Mouse (Mus musculus) midbrain, postnatal 0 days (tissue): ENCODE measurements around the gene Rrp9. TPM values are rescaled to one million over a fixed set of nuclear protein-coding genes. Genes with fewer than 3 reads are reported as not detected.
A peak's percentile ranks its signal among the peaks of the same experiment; 100 is the strongest.

Source experiments
- ATAC-seq: fragments of 200-750 bp; cut with Nextera tagmentation; 2 replicates; pipeline ENCODE4 v1.8.0; 2017; ENCODE audit warnings: moderate number of reproducible peaks, mild to moderate bottlenecking, moderate TSS enrichment, moderate library complexity; ENCODE audit not compliant: low FRiP score
- DNase-seq: peaks from one replicate; pipeline ENCODE4 v3.0.0-alpha.2; 2015; ENCODE audit warnings: low spot score
- H3K27ac ChIP-seq: fragments of 300-500 bp; sonication (generic); 2 replicates; pipeline ENCODE4 v1.5.1; 2014; ENCODE audit warnings: low read depth, mild to moderate bottlenecking, low read length, mixed read lengths
- H3K27me3 ChIP-seq: fragments of 300-500 bp; sonication (generic); 2 replicates; pipeline ENCODE4 v1.6.1; 2014; ENCODE audit warnings: low read length, control low read depth, mixed read lengths; ENCODE audit not compliant: insufficient read depth
- H3K36me3 ChIP-seq: fragments of 300-500 bp; sonication (generic); 2 replicates; pipeline ENCODE4 v1.6.1; 2014; ENCODE audit warnings: low read length, control low read depth, mixed read lengths; ENCODE audit not compliant: insufficient read depth
- H3K4me1 ChIP-seq: fragments of 300-500 bp; sonication (generic); 2 replicates; pipeline ENCODE4 v1.6.1; 2014; ENCODE audit warnings: mild to moderate bottlenecking, control low read depth, antibody characterized with exemption, low read length, mixed read lengths; ENCODE audit not compliant: insufficient read depth
- H3K4me2 ChIP-seq: fragments of 300-500 bp; sonication (generic); 2 replicates; pipeline ENCODE4 v1.6.1; 2014; ENCODE audit warnings: low read depth, mild to moderate bottlenecking, low read length, mixed read lengths; ENCODE audit not compliant: poor library complexity, severe bottlenecking
- H3K4me3 ChIP-seq: fragments of 300-500 bp; sonication (generic); 2 replicates; pipeline ENCODE4 v1.5.1; 2014; ENCODE audit warnings: low read depth, mild to moderate bottlenecking, low read length, moderate library complexity
- H3K9ac ChIP-seq: fragments of 300-500 bp; sonication (generic); replicated peaks from 2 replicates; pipeline ENCODE4 v1.6.1; 2014; ENCODE audit warnings: mild to moderate bottlenecking, low read length, moderate library complexity, mixed read lengths; ENCODE audit not compliant: poor library complexity, severe bottlenecking
- H3K9me3 ChIP-seq: fragments of 300-500 bp; sonication (generic); 2 replicates; pipeline ENCODE4 v1.6.1; 2016; ENCODE audit warnings: low read length, control low read depth
- CTCF ChIP-seq: IDR thresholded peaks from 2 replicates; pipeline ENCODE4 v1.5.1; 2016; ENCODE audit warnings: antibody characterized with exemption, mild to moderate bottlenecking
- WGBS: fragments of 180-500 bp; shearing (Covaris S2); extraction: QIAGEN DNeasy Blood & Tissue Kit; methylation state at CpG from one replicate; pipeline ENCODE4 v1.1.7; 2014; 5-methylcytosine and 5-hydroxymethylcytosine counted together
- polyA plus RNA-seq: library from polyadenylated mRNA; unstranded; fragments of >200 nt; fragmentation: Nextera tagmentation; extraction: Ambion mirVana; gene quantifications from 2 replicates; pipeline ENCODE4 v1.2.1, GENCODE M21; 2015
- total RNA-seq: library from RNA; depleted of rRNA; stranded (reverse); fragments of >200 nt; gene quantifications from 2 replicates; pipeline ENCODE4 v1.2.3, GENCODE M21; 2014; rRNA removed

Gene Rrp9
- 32.9 and 34.1 TPM in 2 replicates for total RNA-seq
- 33.7 and 38.3 TPM in 2 replicates for polyA plus RNA-seq

DNA sequence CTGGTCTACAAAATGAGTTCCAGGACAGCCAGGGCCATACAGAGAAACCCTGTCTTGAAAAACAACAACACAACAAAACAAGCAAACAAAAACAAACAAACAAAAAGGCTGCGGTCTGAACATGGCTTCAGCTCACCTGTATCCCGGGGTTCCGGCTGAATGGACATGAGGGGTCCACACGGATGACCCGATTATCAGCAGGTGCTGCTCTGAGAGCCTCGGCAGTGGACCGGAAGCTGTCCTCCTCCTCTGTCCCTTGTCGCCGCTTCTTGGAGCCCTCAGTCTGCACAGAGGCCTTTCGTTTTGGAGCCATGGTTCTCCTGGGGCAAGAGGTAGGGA lies at the start of gene Rrp9:
TSS of gene Rrp9 (plus strand) at position 301 of the 339 bp plus-strand sequence.
- no peaks in the 10 kb centered on the region for H3K9me3 ChIP-seq
- H3K9ac ChIP-seq: no peak within 1 kb of the TSS
- 93% methylated on average over 10 of the region's 10 CpGs for WGBS
- peaks cover 5% of the 10 kb centered on the region; the same call in 1 of the 2 replicates for H3K4me1 ChIP-seq
- peak within 1 kb of the TSS; percentile 12 for H3K27ac ChIP-seq
- H3K36me3 ChIP-seq: 0 out of 2 replicates have a peak, but pooled peaks cover under 1% of the 10 kb centered on the region
- peak within 1 kb of the TSS; percentile 19 for H3K4me2 ChIP-seq
- H3K4me3 ChIP-seq: no peak within 1 kb of the TSS; the same call in 1 of the 2 replicates
- DNase-seq (no peak), ATAC-seq (no peak)
- H3K27me3 ChIP-seq: no peaks in the 10 kb centered on the region
- TF ChIP-seq CTCF: no peak

DNA sequence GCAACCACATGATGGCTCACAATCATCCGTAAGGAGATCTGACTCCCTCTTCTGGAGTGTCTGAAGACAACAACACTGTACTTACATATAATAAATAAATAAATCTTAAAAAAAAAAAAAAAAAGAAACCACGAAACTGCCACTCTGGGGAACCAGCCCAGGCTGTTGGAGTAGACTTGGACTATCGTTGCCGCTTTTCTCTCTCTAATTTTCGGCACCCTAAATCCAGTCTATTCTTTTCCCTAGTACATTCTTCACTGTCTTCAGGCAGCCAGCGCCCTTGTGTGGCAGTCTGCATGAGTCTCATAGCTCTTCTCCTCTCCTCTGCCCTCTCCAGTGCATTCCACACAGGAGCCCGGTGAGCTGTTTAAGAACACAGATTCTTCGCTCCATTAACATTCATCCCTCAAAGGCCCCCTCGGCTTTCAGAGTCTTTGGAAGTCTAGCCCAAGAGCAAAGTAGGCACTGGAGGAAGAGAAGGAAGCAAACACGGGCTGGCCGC lies 47.0 kb upstream of the Rrp9 start:
- Histone ChIP-seq H3K4me2 (peak overlapping the region; percentile 68), H3K9ac (peak overlapping the region; percentile 59), H3K36me3 (peaks cover 20% of the 10 kb centered on the region), H3K4me3 (peak overlapping the region; percentile 64), H3K4me1 (no peaks in the 10 kb centered on the region), H3K9me3 (no peaks in the 10 kb centered on the region), H3K27ac (peak overlapping the region; percentile 95), H3K27me3 (no peaks in the 10 kb centered on the region)
- 5% methylated on average over 11 of the region's 11 CpGs for WGBS
- peak; percentile 72 for ATAC-seq
- DNase-seq: peak; percentile 54
- TF ChIP-seq CTCF: peak; percentile 32

DNA sequence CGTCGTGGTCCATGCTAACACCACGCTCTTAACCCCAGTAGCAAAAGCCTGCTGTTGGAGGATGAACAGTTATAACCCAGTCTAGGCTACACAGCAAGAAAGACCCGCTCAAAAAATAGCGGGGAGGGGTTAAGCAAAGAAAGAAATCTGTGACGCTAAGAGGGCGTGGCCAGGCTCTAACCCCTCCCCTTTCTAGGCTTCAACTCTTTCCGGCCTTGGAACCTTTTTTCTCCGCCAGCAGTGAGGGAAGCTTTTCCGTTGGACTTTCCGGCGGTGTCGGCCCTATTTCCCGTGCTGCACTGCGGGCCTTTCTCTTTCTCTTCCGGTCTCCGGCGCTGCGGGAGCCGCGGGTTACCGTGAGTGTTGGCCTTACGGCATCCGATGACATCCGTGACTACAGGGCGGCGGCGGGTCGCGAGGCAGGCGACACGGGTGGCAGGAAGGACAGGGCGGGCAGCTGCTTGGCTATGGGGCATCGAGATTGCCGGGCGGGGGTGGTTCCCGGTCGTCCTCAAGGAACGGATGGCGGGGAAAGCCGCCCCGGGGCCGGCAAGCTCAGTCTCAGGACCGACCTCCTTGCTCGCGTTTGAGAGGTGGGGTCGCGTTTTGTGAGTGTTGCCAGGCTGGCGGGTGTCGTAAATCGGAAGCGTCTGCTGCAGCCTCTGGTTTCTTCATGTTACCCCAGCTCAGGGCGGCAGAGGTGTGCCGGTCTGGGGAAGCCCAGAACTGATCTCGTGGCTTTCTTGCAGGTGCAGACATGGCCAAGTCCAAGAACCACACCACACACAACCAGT lies 46.3 kb upstream of the Rrp9 start, which contains the start of gene Rpl29:
TSS of gene Rpl29 (plus strand) at position 234 of the 794 bp plus-strand sequence.
- Histone ChIP-seq H3K27ac (peak within 1 kb of the TSS; percentile 95), H3K4me1 (no peaks in the 10 kb centered on the region), H3K9ac (peak within 1 kb of the TSS; percentile 93), H3K4me3 (peak within 1 kb of the TSS; percentile 64), H3K36me3 (peaks cover 23% of the 10 kb centered on the region), H3K4me2 (peak within 1 kb of the TSS; percentile 84), H3K27me3 (no peaks in the 10 kb centered on the region), H3K9me3 (no peaks in the 10 kb centered on the region)
- DNase-seq: peak; percentile 98
- no peak for TF ChIP-seq CTCF
- WGBS: under 1% methylated on average over 55 of the region's 55 CpGs
- peak; percentile 92 for ATAC-seq

DNA sequence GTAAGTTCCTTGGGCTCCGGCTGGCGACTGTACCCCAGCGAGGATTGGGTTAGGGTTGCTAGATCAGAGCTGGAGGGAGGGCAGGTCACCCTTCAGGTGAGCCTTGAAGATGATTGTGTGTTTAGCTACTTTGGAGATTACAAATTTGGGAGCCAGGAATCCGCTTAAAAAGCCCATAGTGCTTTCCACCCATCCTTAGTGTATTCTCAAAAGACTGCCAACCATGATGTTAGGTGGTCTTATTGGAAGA lies 45.8 kb upstream of the Rrp9 start:
- Histone ChIP-seq H3K36me3 (peaks cover 23% of the 10 kb centered on the region), H3K4me3 (peak overlapping the region; percentile 64), H3K9ac (peak overlapping the region; percentile 93), H3K27ac (peak overlapping the region; percentile 95), H3K27me3 (no peaks in the 10 kb centered on the region), H3K4me1 (no peaks in the 10 kb centered on the region), H3K9me3 (no peaks in the 10 kb centered on the region), H3K4me2 (peak overlapping the region; percentile 84)
- WGBS: 1% methylated on average over 4 of the region's 4 CpGs
- DNase-seq (no peak), ATAC-seq (no peak)
- TF ChIP-seq CTCF: no peak

DNA sequence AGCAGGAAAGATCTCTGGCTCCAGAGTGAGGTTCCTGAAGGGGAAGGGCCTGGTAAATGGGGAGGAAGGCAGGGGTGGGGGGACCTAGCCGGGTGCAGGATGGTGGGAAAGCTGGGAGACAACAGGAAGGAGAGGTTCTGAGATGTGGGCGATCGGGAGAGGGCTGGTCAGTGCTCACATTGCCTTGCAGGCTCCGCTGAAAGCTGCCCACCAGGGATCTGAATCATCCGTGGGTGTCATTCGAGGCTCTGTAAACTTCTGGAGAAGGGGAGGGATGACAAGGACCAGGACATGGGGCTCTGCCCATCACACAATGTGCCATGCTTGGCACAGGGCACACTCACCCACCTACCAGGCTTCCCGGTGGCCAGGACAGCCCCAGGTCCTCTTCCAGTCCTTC lies 42.4 kb upstream of the Rrp9 start:
- WGBS: 72% methylated on average over 7 of the region's 7 CpGs
- peaks cover 4% of the 10 kb centered on the region; the same call in 1 of the 2 replicates for H3K4me1 ChIP-seq
- DNase-seq (no peak), ATAC-seq (no peak)
- H3K36me3 ChIP-seq: peaks cover 29% of the 10 kb centered on the region
- no peak overlapping the region for H3K4me2 ChIP-seq
- no peak for TF ChIP-seq CTCF
- no peak overlapping the region for H3K9ac ChIP-seq
- no peak overlapping the region for H3K27ac ChIP-seq
- no peak overlapping the region for H3K4me3 ChIP-seq
- H3K27me3 ChIP-seq: no peaks in the 10 kb centered on the region
- no peaks in the 10 kb centered on the region for H3K9me3 ChIP-seq

DNA sequence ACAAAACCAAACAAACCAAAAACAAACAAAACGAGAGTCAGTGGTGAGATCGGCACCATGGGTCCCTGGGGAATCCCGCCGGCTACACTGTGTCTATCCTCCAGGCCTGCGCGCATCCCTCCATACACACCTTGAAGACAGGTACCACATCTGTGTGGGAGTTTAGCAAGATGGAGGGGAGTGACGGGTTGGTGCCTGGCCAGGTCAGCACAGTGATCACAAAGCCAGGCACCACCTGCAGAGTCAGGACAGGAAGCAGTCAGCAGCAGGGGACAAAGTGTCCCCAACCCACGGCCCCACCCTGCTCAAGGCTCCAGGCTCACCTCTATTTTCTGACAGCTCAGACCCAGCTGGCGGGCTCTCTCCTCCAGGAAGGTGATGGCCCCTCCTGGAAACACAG lies 39.2 kb upstream of the Rrp9 start:
- Histone ChIP-seq H3K9ac (0 out of 2 replicates have a peak overlapping the region, but pooled peaks have one; percentile 13), H3K36me3 (peaks cover 35% of the 10 kb centered on the region), H3K27ac (no peak overlapping the region), H3K4me3 (no peak overlapping the region), H3K4me2 (no peak overlapping the region), H3K27me3 (no peaks in the 10 kb centered on the region), H3K4me1 (peaks cover 4% of the 10 kb centered on the region; the same call in 1 of the 2 replicates), H3K9me3 (no peaks in the 10 kb centered on the region)
- ATAC-seq (no peak), DNase-seq (no peak)
- TF ChIP-seq CTCF: no peak
- 87% methylated on average over 9 of the region's 9 CpGs for WGBS
